In genomic region chr2:168839811-168840655, GRCm38 (mm10) we compare ENCODE assay signal across 8 mouse cellular contexts.
DNase-seq lines count a peak whose midpoint lies in the region; ATAC-seq lines count a peak whose summit lies in the region.

No protein-coding gene starts in this region.

- ATAC-seq in megakaryocyte, adult 5-6 weeks (ENCODE audit: poor library complexity, severe bottlenecking): no peak
- ATAC-seq in forebrain, embryonic 12.5 days (ENCODE audit: low FRiP score): peak; percentile 72
- ATAC-seq in liver, embryonic 13.5 days (ENCODE audit: low read depth): no peak

- H3K4me3 ChIP-seq in megakaryocyte, embryonic 14.5 days (replicated peaks): peak overlapping the region; percentile 50
- H3K4me3 ChIP-seq in forebrain, embryonic 12.5 days (replicated peaks): peak overlapping the region; percentile 20
- peak overlapping the region; percentile 28 for H3K4me3 ChIP-seq in liver, embryonic 13.5 days (replicated peaks)

- WGBS in forebrain, embryonic 12.5 days: under 1% methylated on average over 24 of the region's 24 CpGs
- 2% methylated on average over 24 of the region's 24 CpGs for WGBS in liver, embryonic 13.5 days (ENCODE audit: insufficient replicate concordance)

- H3K27me3 ChIP-seq in megakaryocyte, embryonic 14.5 days (replicated peaks): peaks cover 67% of the 10 kb centered on the region
- H3K27me3 ChIP-seq in forebrain, embryonic 12.5 days: peaks cover 53% of the 10 kb centered on the region
- H3K27me3 ChIP-seq in liver, embryonic 13.5 days: peaks cover 79% of the 10 kb centered on the region

- H3K4me2 ChIP-seq in forebrain, embryonic 12.5 days: peak overlapping the region; percentile 55
- H3K4me2 ChIP-seq in liver, embryonic 13.5 days: peak overlapping the region; percentile 52

- H3K9me3 ChIP-seq in megakaryocyte, embryonic 14.5 days: peaks cover 12% of the 10 kb centered on the region
- H3K9me3 ChIP-seq in forebrain, embryonic 12.5 days: no peaks in the 10 kb centered on the region
- no peaks in the 10 kb centered on the region for H3K9me3 ChIP-seq in liver, embryonic 13.5 days (replicated peaks)

- peak overlapping the region; percentile 42; the same call in 1 of the 2 replicates for H3K27ac ChIP-seq in forebrain, embryonic 12.5 days
- no peak overlapping the region for H3K27ac ChIP-seq in liver, embryonic 13.5 days

- peaks cover 22% of the 10 kb centered on the region for H3K4me1 ChIP-seq in megakaryocyte, embryonic 14.5 days
- peaks cover 47% of the 10 kb centered on the region for H3K4me1 ChIP-seq in forebrain, embryonic 12.5 days
- H3K4me1 ChIP-seq in liver, embryonic 13.5 days (replicated peaks): peaks cover 29% of the 10 kb centered on the region

- H3K9ac ChIP-seq in forebrain, embryonic 12.5 days: 0 out of 2 replicates have a peak overlapping the region, but pooled peaks have one; percentile 33
- H3K9ac ChIP-seq in liver, embryonic 13.5 days: no peak overlapping the region

- DNase-seq in liver, embryonic 13.5 days: no peak
- DNase-seq in thymus, postnatal 25 days: peak; percentile 23
- DNase-seq in ovary, postnatal 10 days (ENCODE audit: low spot score): no peak
- no peak for DNase-seq in cerebellum, adult 18-20 months
- no peak for DNase-seq in ovary, adult 18-20 months (ENCODE audit: low spot score)

- no peaks in the 10 kb centered on the region for H3K36me3 ChIP-seq in megakaryocyte, embryonic 14.5 days (replicated peaks; ENCODE audit: low read length)
- no peaks in the 10 kb centered on the region for H3K36me3 ChIP-seq in forebrain, embryonic 12.5 days (replicated peaks)
- no peaks in the 10 kb centered on the region for H3K36me3 ChIP-seq in liver, embryonic 13.5 days
